Mouse (Mus musculus) retina, postnatal 7 days (tissue): Measurements from ENCODE around the gene Agrp.

Experiments used
- DNase-seq: peaks from one replicate; pipeline ENCODE4 v3.0.0-alpha.2; 2012; ENCODE audit warnings: low read depth, low spot score

Gene Agrp

DNA sequence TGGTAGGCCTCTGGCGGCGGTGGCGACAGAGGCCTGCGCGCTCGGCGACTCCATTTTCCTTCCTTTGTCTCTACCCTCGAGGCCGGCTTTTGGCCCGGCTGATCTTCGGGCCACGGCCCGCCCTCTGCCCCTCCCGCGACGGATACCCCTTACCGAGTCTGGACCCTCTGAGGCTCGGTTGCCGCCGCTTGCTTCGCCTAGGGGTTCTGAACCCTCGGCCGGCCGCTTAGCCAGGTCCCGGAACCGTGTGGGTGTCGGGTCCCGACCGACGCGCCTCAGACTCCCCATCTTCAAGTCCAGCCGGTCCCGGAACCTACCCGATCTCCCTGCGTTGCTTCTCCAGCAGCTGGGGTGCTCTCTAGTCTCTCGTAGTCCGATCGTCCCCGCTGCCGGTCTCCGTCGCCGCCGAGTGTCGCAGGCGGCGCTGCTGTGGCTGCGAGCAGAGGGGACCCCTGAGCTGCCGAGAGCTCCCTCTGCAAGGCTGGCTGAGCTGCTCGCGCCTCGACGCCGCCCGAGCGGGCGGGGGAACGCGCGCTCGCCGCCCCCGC lies at the start of gene Agrp:
Gene Agrp, minus strand, starts transcription at position 431 of the 548 bp plus-strand sequence.
- DNase-seq: peak; percentile 37

DNA sequence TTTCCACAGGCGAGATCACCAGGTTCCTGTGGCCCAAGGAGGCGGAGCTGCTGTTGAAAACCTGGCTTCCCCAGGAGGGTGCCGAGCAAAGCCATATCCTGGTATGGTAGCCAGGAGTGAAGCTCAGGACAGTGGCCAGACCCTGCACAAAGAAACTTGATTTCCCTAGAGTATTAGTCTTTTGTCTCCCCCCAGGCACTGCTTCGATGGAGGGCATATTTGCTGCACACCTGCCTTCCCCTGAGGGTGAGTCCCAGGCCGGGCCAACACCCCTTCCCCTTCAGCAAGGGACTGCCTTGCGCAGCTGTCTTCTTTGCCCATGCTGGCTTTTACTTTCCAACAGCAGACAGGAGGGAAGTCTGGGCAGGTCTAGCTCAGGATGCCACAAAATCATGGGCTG lies 49.4 kb upstream of the Agrp start:
- no peak for DNase-seq

DNA sequence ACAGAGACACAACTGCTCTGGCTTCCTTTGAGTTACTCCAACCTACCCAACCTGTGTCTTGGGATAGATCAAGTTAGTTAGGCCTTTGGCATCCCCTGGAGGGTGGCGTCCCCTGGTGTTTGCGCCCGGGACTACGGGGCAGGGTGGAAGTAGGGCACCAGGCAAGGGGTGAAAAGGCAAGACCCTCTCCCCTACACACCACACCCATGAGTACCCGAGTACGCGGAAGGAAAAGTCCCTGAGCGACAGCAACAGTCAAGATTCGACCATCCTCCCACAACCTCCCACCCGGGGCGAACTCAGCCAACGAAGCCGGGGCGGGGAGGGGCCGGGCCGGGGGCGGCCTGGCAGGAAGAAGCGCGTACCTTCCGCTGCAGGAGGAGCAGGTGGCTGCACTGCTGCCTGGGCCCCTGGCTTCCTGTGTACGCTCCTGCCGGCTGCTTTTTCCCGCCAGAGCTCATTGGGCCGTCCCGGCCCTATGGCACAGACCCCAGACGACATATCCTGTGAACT lies 48.7 kb upstream of the Agrp start, which contains the start of gene Carmil2:
Gene Carmil2, plus strand, starts transcription at position 479 of the 513 bp plus-strand sequence.
- DNase-seq: no peak

DNA sequence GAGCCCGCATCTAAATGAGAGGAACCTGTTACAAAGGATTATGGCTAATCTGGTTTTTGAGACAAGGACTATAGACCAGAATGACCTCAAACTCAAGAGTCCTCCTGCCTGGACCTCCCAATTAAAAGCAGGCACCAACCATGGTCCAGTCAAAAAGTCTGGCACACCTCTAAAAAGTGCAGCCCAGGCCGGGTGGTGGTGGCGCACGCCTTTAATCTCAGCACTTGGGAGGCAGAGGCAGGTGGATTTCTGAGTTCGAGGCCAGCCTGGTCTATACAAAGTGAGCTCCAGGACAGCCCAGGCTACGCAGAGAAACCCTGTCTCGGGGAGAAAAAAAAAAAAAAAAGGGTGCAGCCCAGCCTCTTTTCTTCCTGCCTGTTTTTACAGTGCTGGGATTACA lies 48.1 kb upstream of the Agrp start:
- no peak for DNase-seq

DNA sequence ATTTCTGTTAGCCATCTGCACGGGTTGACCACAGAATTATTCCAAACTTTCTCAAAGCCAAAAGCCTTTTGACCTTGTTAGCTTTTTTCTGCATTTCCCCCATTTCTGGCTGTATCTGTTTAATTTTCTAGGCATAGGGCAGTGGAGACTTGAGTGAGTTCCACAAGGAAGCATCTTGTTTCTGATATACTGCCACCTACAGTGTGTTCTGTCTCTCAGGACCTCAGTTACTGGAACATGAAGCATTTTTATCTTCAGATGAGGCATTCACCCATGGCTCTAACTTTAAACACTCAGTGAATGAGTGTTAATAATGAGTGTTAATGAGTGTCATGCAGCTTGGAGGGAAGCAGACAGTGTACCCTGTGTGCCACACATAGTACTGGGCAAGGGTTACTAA lies 40.7 kb upstream of the Agrp start:
- DNase-seq: no peak

DNA sequence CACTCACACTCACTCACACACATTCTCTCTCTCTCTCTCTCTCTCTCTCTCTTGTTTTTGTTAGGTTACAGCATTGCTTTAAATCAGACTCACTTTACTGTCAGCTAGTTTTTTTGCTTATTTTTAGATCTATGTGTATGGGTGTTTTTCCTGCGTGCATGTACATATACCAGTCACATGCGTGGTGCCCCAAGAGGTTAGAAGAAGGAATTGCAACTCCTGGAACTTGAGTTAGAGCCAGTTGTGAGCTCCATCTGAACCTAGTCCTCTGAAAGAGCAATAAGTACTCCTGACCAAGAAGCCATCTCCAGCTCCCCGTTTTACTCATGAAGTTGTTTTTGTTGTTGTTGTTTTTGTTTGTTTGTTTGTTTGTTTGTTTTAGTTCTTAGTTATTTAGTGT lies 24.0 kb upstream of the Agrp start:
- DNase-seq: no peak

DNA sequence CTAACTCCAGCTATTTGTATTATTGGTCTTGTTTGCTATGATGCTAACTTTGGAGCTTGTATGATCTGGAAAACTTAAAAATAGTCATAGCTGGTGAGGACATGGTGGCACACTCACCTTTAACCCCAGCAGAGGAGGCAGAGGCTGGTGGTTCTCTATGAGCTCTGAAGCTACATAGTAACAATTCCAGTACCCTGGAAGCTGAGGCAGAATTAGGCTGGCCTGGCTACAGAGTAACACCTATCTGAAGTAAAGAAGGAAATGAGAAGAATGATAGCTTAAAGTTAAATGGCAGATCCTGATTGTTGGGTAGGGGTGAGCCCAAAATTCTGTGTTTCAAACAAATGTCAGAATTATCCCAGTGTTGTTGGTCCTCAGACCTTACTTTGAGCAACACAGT lies 20.4 kb upstream of the Agrp start:
- DNase-seq: no peak

DNA sequence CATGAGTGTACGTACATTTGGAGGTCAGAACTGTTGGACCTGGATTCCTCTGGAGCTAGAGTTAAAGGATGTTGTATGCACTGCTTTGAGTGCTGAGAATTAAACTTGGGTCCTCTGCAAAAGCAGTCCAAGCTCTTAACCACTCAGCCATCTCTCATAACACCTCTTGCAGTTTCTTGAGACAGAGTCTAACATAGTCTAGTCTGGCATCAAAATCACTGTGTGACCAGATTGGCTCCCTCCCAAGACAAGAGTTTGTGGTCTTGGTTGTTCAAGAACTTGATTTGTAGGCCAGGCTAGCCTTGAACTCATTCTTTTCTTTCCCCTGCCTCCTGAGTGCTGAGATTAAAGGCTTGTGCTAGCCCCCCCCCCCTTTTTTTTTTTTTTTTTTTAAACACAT lies 11.7 kb upstream of the Agrp start:
- DNase-seq: no peak

DNA sequence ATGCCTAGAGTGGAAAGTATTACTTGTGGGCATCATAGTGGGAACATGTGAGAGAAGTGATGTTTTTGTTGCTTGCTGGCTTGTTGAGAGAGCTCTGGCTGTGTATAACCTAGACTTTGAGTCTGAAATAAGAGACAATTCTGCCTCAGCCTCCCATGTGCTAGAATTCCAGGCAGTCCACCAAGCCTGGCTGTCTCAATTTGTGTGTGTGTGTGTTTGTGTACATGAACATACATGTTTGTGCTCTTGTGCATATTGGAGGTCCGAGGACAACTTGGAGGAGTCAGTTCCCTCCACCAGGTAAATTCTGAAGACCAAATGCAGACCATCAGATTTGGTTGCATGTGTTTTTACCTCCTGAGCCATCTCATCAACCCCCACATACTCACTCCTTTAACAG lies 8.0 kb upstream of the Agrp start:
- DNase-seq: no peak

DNA sequence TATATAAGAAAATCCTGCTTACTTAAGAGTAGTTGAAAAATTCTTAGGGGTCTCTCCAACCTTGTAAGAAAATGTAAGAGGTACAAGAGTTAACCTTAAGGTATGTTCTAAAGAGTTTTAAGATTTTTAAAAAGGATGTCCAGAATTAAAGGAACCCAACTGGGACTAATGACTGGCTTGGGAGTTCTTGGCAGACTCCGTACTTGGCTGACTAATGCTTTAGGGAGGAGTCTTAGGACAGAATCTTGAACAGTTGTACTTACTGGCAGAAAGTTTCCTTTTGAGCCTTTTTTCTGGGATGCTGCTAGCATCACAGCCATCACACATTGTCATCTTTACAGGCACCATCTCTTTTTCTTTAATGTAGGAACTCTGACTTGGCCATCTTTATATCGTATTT lies 3.3 kb upstream of the Agrp start:
- no peak for DNase-seq

DNA sequence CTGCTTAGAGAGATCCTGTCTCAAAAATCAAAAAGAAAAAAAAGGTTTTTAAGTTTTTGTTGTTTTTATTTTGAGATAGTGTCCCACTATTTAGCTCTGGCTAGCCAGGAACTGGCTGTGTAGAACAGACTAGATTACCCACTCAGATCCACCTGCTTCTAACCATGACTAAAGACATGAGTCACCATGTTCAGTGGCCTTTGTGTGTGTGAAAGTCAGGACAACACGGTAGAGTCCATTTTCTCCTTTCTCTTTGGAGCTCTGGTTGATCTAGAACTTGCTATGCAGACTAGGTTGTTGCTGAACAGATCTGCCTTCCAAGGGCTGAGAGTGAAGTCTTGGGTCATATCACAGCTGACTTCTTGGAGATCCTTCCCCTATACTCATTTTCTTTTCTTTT lies 2.6 kb upstream of the Agrp start:
- DNase-seq: no peak

DNA sequence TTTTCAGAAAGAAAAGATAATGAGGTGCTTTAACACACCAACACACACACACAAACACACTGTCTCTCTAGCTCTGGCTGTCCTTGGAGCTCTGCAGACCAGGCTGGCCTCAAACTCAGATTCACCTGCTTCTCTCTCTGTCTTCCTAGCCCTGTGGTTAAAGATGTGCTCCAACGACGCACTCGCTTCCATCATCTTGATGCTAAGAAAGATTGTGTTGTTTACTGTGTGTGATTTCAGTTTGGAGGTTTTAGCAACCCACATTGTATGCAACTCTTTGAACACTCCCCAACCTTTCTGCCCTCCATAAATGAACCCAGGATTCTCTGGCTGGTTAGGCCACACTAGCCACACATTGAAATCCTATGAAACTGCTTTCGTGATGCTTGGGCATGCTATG lies 1.3 kb upstream of the Agrp start:
- no peak for DNase-seq

DNA sequence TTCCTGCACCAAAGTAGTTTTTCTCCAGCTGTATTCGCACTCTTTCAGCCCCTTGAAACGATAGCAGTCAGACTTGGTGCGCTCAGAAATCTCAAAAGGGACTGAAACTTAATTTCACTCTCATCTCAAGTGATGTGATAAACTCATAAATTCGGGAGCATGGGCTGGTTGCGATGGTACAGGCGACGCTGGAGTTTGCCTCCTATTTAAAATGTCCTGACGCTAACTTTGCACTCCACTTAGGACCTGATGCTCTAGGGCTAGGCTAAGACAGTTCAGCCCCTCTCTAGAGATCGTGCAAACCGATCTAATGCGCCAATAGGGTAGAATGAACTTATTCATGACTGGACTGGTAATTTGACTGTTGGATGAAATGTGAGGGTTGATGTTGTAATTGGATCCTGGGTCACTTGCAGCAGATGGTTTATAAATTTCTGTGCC lies 428 bp upstream of the Agrp start:
- DNase-seq: no peak

DNA sequence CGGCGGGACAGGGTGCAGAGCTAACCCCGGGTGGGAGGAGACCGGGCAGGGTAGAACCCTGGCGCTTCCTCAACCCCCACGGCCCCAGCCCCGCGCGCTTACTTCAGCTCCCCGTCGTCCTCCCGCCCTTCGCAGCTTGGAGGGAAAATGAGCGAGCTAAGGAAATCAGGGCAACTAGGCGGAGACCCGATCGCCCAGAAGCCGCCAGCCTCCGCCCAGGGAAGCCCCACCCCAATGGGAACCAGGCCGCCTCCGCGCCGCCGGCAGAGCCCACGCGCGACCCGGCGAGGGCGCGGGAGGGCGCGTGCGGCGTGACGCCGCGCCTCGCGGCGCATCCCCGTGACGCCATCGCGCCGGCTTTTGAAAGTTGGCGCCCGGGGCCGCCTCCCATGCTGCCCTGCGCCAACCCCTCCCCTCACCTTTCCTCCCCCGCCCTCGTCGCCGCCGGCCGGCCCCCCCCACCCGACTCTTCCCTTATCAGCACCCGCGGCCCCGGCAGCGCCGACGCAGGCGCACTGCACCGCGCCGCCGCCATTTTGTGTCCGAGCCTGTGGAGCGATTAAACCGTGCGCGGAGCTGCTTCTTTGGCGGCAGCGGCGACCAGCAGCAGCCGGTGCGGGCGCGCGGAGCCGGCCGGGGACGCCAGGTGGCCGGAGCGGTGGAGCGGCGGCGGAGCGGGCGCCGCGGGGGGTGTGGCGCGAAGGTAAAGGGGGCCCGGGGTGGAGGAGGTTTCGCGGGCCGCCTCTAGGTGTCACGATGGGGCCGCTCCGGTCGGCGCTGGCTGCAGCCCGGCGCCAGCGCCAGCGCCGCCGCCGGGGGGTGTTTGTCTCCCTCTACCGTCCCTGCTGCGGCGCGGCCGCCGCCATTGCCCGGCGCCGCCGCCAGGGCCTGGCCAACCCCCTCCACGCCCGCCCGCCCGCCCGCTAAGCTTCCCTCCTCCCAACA lies 903 bp downstream of the Agrp start, which contains the start of gene Ctcf:
Gene Ctcf, plus strand, starts transcription at position 551 of the 945 bp plus-strand sequence.
- DNase-seq: peak; percentile 92

DNA sequence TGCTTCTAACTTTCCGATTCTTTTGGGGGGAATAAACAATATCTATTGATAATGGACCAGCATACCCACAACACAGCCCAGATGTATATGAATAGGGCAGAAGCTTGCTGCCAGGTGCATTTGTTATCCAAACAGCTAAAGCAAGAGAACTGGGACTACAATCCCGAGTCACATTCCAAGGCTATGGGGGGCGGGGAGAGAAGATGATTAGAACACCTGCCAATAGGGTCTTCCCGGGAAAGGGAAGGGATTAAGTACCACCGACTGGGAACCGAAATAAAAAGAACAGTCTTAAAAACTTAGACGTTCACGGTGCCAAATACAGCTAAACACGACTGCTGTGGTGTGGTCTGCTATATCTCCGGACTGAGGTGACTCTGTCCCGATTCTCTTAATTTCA lies 1.7 kb downstream of the Agrp start:
- no peak for DNase-seq

DNA sequence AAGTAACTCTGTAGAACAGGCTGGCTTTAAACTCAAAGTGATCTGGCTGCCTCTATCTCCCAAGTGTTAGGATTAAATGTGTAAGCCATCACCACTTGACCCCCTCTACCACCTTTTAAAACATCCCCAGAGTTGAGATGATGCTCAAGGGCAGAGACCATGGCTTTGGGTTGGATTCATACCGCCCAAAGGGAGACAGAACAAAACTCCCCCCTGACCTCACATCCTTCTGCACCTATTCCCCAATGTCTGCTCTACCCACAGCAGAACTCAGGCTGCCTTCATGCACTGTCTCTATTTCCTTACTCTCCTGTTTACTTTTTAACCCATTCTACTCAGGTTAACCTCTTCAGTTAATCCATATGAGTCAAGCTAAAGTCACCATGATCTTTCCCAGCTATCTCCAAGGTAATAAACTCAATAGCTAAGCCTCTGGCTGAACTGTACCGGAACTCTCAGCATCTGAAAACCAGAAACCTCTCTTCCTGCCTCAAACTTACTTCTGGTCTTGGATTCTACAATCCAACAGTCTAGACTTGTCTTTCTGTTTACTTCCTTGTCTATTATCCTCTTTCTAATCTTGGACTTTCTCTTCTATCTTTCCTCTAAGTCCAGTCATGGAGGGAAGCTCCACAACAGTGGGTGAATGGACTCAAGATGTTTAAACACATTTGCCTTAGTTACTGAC lies 2.3 kb downstream of the Agrp start:
- no peak for DNase-seq

DNA sequence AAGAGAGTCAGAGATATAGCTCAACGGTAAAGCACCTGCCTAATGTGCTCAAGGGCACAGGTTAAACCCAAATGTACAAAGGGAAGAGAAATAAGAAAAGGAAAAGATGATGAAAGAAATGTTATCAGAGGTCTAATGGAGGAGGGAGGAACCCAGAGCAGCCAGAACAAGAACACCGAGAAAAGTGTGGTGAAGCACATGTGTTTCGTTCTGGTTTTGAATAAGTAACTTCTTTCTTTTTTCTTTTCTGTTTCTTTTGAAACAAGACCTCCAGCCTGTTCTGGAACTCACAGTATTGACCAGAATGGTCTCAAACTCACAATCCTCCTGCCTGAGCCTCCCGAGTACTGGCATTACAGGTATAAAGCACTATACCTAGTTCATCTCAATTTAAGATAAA lies 7.9 kb downstream of the Agrp start:
- DNase-seq: no peak

DNA sequence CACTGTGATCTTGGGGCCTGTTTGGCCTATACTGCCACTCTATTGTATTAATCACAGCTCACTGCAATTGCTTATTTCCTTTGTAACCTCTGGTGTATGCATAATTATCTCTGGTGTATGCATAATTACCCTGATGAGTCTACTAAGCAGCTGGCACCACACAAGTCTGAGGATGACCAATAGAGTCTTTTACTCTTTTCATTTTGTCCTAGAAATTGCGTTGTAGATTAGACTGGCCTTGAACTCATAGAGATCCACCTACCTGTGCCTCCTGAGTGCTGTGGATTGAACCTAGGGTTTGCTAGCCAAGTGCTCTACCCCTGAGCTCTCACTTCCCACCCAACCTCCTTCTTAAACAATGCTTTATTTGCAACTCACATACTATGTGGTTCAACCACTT lies 11.1 kb downstream of the Agrp start:
- DNase-seq: no peak

DNA sequence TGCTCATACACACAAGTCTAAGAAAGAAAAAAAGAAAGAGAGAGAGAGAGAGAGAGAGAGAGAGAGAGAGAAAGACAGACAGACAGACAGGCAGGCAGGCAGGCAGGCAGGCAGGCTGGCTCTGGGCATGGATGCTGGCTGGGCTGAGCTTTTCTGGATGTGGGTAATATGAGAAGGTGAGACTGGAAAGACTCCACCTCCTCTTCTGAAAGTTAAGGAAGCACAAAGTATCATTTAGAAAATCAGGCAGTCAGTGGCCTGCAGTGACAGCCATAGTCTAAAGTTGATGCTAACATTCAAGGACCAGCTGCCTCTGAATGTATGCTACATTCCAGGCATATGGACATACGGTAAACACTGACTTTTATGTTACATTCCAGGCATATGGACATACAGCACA lies 12.4 kb downstream of the Agrp start:
- DNase-seq: no peak

DNA sequence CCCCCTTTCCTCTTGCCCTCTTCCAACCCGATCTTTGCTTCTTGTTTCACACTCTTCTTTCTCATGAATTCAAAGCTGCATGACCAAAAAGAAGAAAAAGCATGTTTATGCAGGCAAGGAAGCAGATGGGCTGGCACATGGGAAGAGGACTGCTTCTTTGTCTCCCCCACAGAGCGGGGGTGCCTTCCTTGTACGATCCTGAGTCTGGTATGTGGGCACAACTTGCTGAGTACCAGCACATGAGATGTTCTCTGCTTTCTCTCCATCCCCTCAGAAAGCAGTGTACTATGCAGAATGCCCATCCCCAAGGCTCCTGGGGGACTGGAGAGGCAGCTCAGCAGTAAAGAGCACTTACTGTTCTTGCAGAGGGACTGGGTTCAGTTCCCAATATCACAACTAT lies 12.8 kb downstream of the Agrp start:
- DNase-seq: no peak

DNA sequence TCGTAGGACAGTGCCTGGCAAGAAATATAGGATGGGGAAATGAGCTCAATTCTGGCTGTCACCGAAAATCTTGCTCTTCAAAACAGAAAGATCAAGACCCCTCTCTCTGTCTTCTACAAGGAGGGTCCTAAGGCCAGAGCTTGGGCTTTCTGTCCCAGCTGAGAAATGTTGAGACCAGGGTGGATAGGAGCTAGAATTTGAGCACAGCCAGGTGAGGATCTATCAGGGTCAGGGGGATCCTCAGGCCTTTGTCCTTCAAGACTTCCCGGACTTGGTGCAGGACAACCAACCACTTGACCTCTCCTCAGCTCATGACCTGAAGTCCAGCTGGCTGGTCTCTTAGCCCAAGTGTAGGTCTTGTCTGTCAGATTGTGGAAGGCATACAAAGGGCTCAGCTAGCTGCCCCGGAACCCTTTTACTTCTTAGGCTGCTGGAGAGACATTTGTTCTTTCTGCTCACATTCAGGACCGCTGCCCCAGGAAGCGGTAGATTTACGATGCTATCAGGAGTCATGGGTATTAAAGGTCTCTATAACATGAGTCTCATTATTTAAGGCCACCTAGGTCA lies 13.4 kb downstream of the Agrp start:
- no peak for DNase-seq

DNA sequence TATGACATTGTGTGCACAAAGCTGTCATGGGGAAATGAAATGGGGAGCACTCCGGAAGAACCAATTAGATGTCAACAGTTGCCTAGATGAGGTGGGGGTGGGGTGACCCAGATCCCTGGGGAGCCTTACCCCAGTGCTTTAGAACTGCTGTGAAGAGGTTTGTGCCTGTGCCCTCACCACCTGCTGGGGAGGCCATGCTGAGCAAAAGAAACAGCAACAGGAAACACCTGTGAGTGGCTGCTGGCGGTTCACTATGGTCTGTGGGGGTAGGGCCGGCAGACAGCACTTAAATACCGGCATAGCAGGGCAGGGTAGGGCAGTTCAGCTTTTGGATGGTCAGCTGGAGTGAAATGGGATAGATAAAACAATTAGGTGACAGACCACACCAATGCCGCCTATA lies 14.1 kb downstream of the Agrp start:
- no peak for DNase-seq
